Mouse (Mus musculus): Measurements from ENCODE around the gene Grip1. TPM values are rescaled to one million over a fixed set of nuclear protein-coding genes. Genes with fewer than 3 reads are reported as not detected.

The Grip1 gene
- polyA plus RNA-seq, 1 experiment from 2014 or later, result 0.87 TPM

GRCm38 (mm10) chr10:119756271-119756670 is 302.6 kb downstream of the Grip1 start:
- H3K9ac ChIP-seq (replicated peaks; ENCODE audit: low read depth), result no peak overlapping the region
- no peak for DNase-seq (ENCODE audit: low spot score)

GRCm38 (mm10) chr10:119757219-119757618 is 303.6 kb downstream of the Grip1 start:
- H3K9ac ChIP-seq (replicated peaks; ENCODE audit: low read depth), result no peak overlapping the region
- no peak overlapping the region for H3K27ac ChIP-seq (ENCODE audit: low read length)
- no peak for TF ChIP-seq CTCF (IDR thresholded peaks at IDR 0.05)
- no peak for TF ChIP-seq EP300 (IDR thresholded peaks at IDR 0.05)
- DNase-seq (ENCODE audit: low spot score) (no peak), ATAC-seq (no peak)
- no peak overlapping the region for H3K4me2 ChIP-seq (replicated peaks; ENCODE audit: low read depth, low read length)
- 78% methylated on average over 6 of the region's 6 CpGs for WGBS
- H3K4me1 ChIP-seq (ENCODE audit: insufficient read depth, low read depth, low read length), result no peaks in the 10 kb centered on the region
- no peaks in the 10 kb centered on the region for H3K27me3 ChIP-seq (replicated peaks; ENCODE audit: insufficient read depth, low read length)
- no peaks in the 10 kb centered on the region for H3K36me3 ChIP-seq (ENCODE audit: insufficient read depth, low read length)
- no peaks in the 10 kb centered on the region for H3K9me3 ChIP-seq (ENCODE audit: low read length)
- H3K4me3 ChIP-seq (ENCODE audit: low read depth, low read length), result no peak overlapping the region

More at GRCm38 (mm10) chr10:119756271-119756670, 302.6 kb downstream of the Grip1 start:
- Histone ChIP-seq H3K4me3 (ENCODE audit: low read depth, low read length) (no peak overlapping the region), H3K27ac (ENCODE audit: low read length) (no peak overlapping the region), H3K9me3 (ENCODE audit: low read length) (no peaks in the 10 kb centered on the region), H3K36me3 (ENCODE audit: insufficient read depth, low read length) (no peaks in the 10 kb centered on the region), H3K4me2 (replicated peaks; ENCODE audit: low read depth, low read length) (no peak overlapping the region), H3K27me3 (replicated peaks; ENCODE audit: insufficient read depth, low read length) (no peaks in the 10 kb centered on the region), H3K4me1 (ENCODE audit: insufficient read depth, low read depth, low read length) (no peaks in the 10 kb centered on the region)
- no peak for ATAC-seq
- TF ChIP-seq CTCF (IDR thresholded peaks at IDR 0.05) (no peak), EP300 (IDR thresholded peaks at IDR 0.05) (no peak)
- 64% methylated on average over 7 of the region's 7 CpGs for WGBS

GRCm38 (mm10) chr10:119761451-119762367 is 308.1 kb downstream of the Grip1 start:
- H3K9ac ChIP-seq (replicated peaks; ENCODE audit: low read depth), result no peak overlapping the region
- no peaks in the 10 kb centered on the region for H3K4me1 ChIP-seq (ENCODE audit: insufficient read depth, low read depth, low read length)
- H3K27me3 ChIP-seq (replicated peaks; ENCODE audit: insufficient read depth, low read length), result no peaks in the 10 kb centered on the region
- H3K4me2 ChIP-seq (replicated peaks; ENCODE audit: low read depth, low read length), result no peak overlapping the region
- no peaks in the 10 kb centered on the region for H3K9me3 ChIP-seq (ENCODE audit: low read length)
- TF ChIP-seq EP300 (IDR thresholded peaks at IDR 0.05) (no peak), CTCF (IDR thresholded peaks at IDR 0.05) (no peak)
- no peaks in the 10 kb centered on the region for H3K36me3 ChIP-seq (ENCODE audit: insufficient read depth, low read length)
- no peak overlapping the region for H3K4me3 ChIP-seq (ENCODE audit: low read depth, low read length)
- 94% methylated on average over 33 of the region's 33 CpGs for WGBS
- ATAC-seq, result no peak
- no peak overlapping the region for H3K27ac ChIP-seq (ENCODE audit: low read length)
- no peak for DNase-seq (ENCODE audit: low spot score)

GRCm38 (mm10) chr10:119778871-119779270 is 325.2 kb downstream of the Grip1 start:
- ATAC-seq (no peak), DNase-seq (ENCODE audit: low spot score) (no peak)
- no peak overlapping the region for H3K4me2 ChIP-seq (replicated peaks; ENCODE audit: low read depth, low read length)
- no peaks in the 10 kb centered on the region for H3K9me3 ChIP-seq (ENCODE audit: low read length)
- H3K9ac ChIP-seq (replicated peaks; ENCODE audit: low read depth), result no peak overlapping the region
- WGBS, result 60% methylated on average over 5 of the region's 5 CpGs
- H3K4me3 ChIP-seq (ENCODE audit: low read depth, low read length), result no peak overlapping the region
- no peaks in the 10 kb centered on the region for H3K27me3 ChIP-seq (replicated peaks; ENCODE audit: insufficient read depth, low read length)
- TF ChIP-seq EP300 (IDR thresholded peaks at IDR 0.05) (no peak), CTCF (IDR thresholded peaks at IDR 0.05) (no peak)
- H3K27ac ChIP-seq (ENCODE audit: low read length), result no peak overlapping the region
- H3K36me3 ChIP-seq (ENCODE audit: insufficient read depth, low read length), result no peaks in the 10 kb centered on the region
- H3K4me1 ChIP-seq (ENCODE audit: insufficient read depth, low read depth, low read length), result no peaks in the 10 kb centered on the region

GRCm38 (mm10) chr10:119779657-119780056 is 326.0 kb downstream of the Grip1 start:
- WGBS, result 80% methylated on average over 1 of the region's 1 CpGs
- no peak for DNase-seq (ENCODE audit: low spot score)
- Histone ChIP-seq H3K27ac (ENCODE audit: low read length) (no peak overlapping the region), H3K4me3 (ENCODE audit: low read depth, low read length) (no peak overlapping the region), H3K9ac (replicated peaks; ENCODE audit: low read depth) (no peak overlapping the region), H3K36me3 (ENCODE audit: insufficient read depth, low read length) (no peaks in the 10 kb centered on the region), H3K9me3 (ENCODE audit: low read length) (no peaks in the 10 kb centered on the region), H3K4me1 (ENCODE audit: insufficient read depth, low read depth, low read length) (no peaks in the 10 kb centered on the region), H3K27me3 (replicated peaks; ENCODE audit: insufficient read depth, low read length) (no peaks in the 10 kb centered on the region), H3K4me2 (replicated peaks; ENCODE audit: low read depth, low read length) (no peak overlapping the region)
- no peak for TF ChIP-seq EP300 (IDR thresholded peaks at IDR 0.05)
- TF ChIP-seq CTCF (IDR thresholded peaks at IDR 0.05), result no peak
- no peak for ATAC-seq

- WGBS, result 39% methylated on average over 1 of the region's 1 CpGs
- H3K9ac ChIP-seq (replicated peaks; ENCODE audit: low read depth), result no peak overlapping the region
- ATAC-seq, result no peak
- no peaks in the 10 kb centered on the region for H3K36me3 ChIP-seq (ENCODE audit: insufficient read depth, low read length)
- H3K4me2 ChIP-seq (replicated peaks; ENCODE audit: low read depth, low read length), result no peak overlapping the region
- no peak overlapping the region for H3K27ac ChIP-seq (ENCODE audit: low read length)
- no peak overlapping the region for H3K4me3 ChIP-seq (ENCODE audit: low read depth, low read length)
- DNase-seq (ENCODE audit: low spot score), result peak; percentile 16
- no peaks in the 10 kb centered on the region for H3K4me1 ChIP-seq (ENCODE audit: insufficient read depth, low read depth, low read length)
- no peaks in the 10 kb centered on the region for H3K27me3 ChIP-seq (replicated peaks; ENCODE audit: insufficient read depth, low read length)
- TF ChIP-seq CTCF (IDR thresholded peaks at IDR 0.05) (peak; percentile 49), EP300 (IDR thresholded peaks at IDR 0.05) (no peak)
- H3K9me3 ChIP-seq (ENCODE audit: low read length), result no peaks in the 10 kb centered on the region
Measured at GRCm38 (mm10) chr10:119790507-119790906, 336.9 kb downstream of the Grip1 start.
